Mouse (Mus musculus) layer of hippocampus, adult 18-20 months (tissue): ENCODE measurements around the gene Rps11. TPM values are rescaled to one million over a fixed set of nuclear protein-coding genes. Genes with fewer than 3 reads are reported as not detected.
"Not testable (repeated sequence)": the region's sequence is repeated elsewhere in the genome, so short reads cannot be mapped to it uniquely, and the experiment has no call there.

Experiments used
- DNase-seq, 2 experiments: peaks; one replicate each; pipeline ENCODE4 v3.0.0; 2022; ENCODE audit warnings: low spot score in 2 of 2
- total RNA-seq, 2 experiments: library from RNA; stranded (reverse); gene quantifications; 2 replicates each; pipeline ENCODE4 v1.2.3; 2021

The Rps11 gene
- total RNA-seq, 2 experiments from 2014 or later, result 481 to 486 TPM

- peak in 1 of 2 experiments; percentile 60 for DNase-seq
Observed at GRCm38 (mm10) chr7:45154993-45155514, 30.8 kb upstream of the Rps11 start.

GRCm38 (mm10) chr7:45154096-45154992, 30.1 kb upstream of the Rps11 start, which contains the start of the genes Pih1d1 and Aldh16a1:
Gene Pih1d1, plus strand, starts transcription at chr7:45154303.
Gene Aldh16a1, minus strand, starts transcription at chr7:45154584.
- DNase-seq, result peak; percentile 94 to 99

- DNase-seq, result no peak
Observed at GRCm38 (mm10) chr7:45153586-45153985, 29.3 kb upstream of the Rps11 start.

GRCm38 (mm10) chr7:45153052-45153451, 28.8 kb upstream of the Rps11 start:
- DNase-seq, result not testable (repeated sequence)

GRCm38 (mm10) chr7:45151303-45151702, 27.1 kb upstream of the Rps11 start:
- no peak for DNase-seq

- DNase-seq, result no peak
Observed at GRCm38 (mm10) chr7:45150321-45150720, 26.1 kb upstream of the Rps11 start.

- DNase-seq, result no peak
Observed at GRCm38 (mm10) chr7:45149545-45149944, 25.3 kb upstream of the Rps11 start.

- no peak for DNase-seq
Observed at GRCm38 (mm10) chr7:45148534-45149098, 24.4 kb upstream of the Rps11 start.

- DNase-seq, result no peak
Observed at GRCm38 (mm10) chr7:45147899-45148298, 23.7 kb upstream of the Rps11 start.

- no peak for DNase-seq
Observed at GRCm38 (mm10) chr7:45147267-45147666, 23.0 kb upstream of the Rps11 start.

GRCm38 (mm10) chr7:45145460-45145859, 21.2 kb upstream of the Rps11 start:
- no peak for DNase-seq

- DNase-seq, result no peak
Observed at GRCm38 (mm10) chr7:45144368-45145174, 20.3 kb upstream of the Rps11 start.

- DNase-seq, result no peak
Observed at GRCm38 (mm10) chr7:45141914-45142313, 17.7 kb upstream of the Rps11 start.

- DNase-seq, result no peak
Observed at GRCm38 (mm10) chr7:45141319-45141718, 17.1 kb upstream of the Rps11 start.

- no peak for DNase-seq
Observed at GRCm38 (mm10) chr7:45139904-45140723, 15.9 kb upstream of the Rps11 start.

GRCm38 (mm10) chr7:45138403-45138802, 14.2 kb upstream of the Rps11 start:
- DNase-seq, result no peak

GRCm38 (mm10) chr7:45137171-45138006, 13.2 kb upstream of the Rps11 start:
- no peak for DNase-seq

GRCm38 (mm10) chr7:45135993-45136567, 11.8 kb upstream of the Rps11 start, which contains the start of the genes Gm45713 and Flt3l:
Gene Gm45713, minus strand, starts transcription at chr7:45136231.
Gene Flt3l, minus strand, starts transcription at chr7:45136432.
- DNase-seq, result peak; percentile 84 to 93

- DNase-seq, result no peak
Observed at GRCm38 (mm10) chr7:45135370-45135769, 11.1 kb upstream of the Rps11 start.
